Mouse (Mus musculus) forebrain, embryonic 12.5 days (tissue): ENCODE data around the gene Thada. TPM values are rescaled to one million over a fixed set of nuclear protein-coding genes. Genes with fewer than 3 reads are reported as not detected.

ENCODE experiments used
- ATAC-seq: fragments of 200-750 bp; cut with Nextera tagmentation; 2 replicates; pipeline ENCODE4 v1.8.0; 2017; ENCODE audit warnings: moderate TSS enrichment; ENCODE audit not compliant: low FRiP score
- H3K27ac ChIP-seq: fragments of 300-500 bp; sonication (generic); 2 replicates; pipeline ENCODE4 v1.5.1; 2016; ENCODE audit warnings: mild to moderate bottlenecking
- H3K27me3 ChIP-seq: fragments of 300-500 bp; sonication (generic); 2 replicates; pipeline ENCODE4 v1.6.1; 2016; ENCODE audit warnings: mild to moderate bottlenecking
- H3K36me3 ChIP-seq: fragments of 300-500 bp; sonication (generic); replicated peaks from 2 replicates; pipeline ENCODE4 v1.6.1; 2016; ENCODE audit warnings: mild to moderate bottlenecking
- H3K4me1 ChIP-seq: fragments of 300-500 bp; sonication (generic); 2 replicates; pipeline ENCODE4 v1.6.1; 2016
- H3K4me2 ChIP-seq: fragments of 300-500 bp; sonication (generic); 2 replicates; pipeline ENCODE4 v1.6.1; 2016; ENCODE audit warnings: mild to moderate bottlenecking, moderate library complexity
- H3K4me3 ChIP-seq: fragments of 300-500 bp; sonication (generic); replicated peaks from 2 replicates; pipeline ENCODE4 v1.5.1; 2016; ENCODE audit warnings: mild to moderate bottlenecking
- H3K9ac ChIP-seq: fragments of 300-500 bp; sonication (generic); 2 replicates; pipeline ENCODE4 v1.6.1; 2016; ENCODE audit warnings: mild to moderate bottlenecking
- H3K9me3 ChIP-seq: fragments of 300-500 bp; sonication (generic); 2 replicates; pipeline ENCODE4 v1.6.1; 2016
- WGBS: fragments of 180-500 bp; shearing (Covaris S2); methylation state at CpG from one replicate; pipeline ENCODE4 v1.1.7; 2016; 5-methylcytosine and 5-hydroxymethylcytosine counted together
- polyA plus RNA-seq: library from polyadenylated mRNA; unstranded; fragments of >200 nt; fragmentation: Nextera tagmentation; extraction: Ambion mirVana; gene quantifications from 2 replicates; pipeline ENCODE4 v1.2.1, GENCODE M21; 2016

Gene Thada
- polyA plus RNA-seq, 1 experiment from 2014 or later = 11.8 TPM

DNA sequence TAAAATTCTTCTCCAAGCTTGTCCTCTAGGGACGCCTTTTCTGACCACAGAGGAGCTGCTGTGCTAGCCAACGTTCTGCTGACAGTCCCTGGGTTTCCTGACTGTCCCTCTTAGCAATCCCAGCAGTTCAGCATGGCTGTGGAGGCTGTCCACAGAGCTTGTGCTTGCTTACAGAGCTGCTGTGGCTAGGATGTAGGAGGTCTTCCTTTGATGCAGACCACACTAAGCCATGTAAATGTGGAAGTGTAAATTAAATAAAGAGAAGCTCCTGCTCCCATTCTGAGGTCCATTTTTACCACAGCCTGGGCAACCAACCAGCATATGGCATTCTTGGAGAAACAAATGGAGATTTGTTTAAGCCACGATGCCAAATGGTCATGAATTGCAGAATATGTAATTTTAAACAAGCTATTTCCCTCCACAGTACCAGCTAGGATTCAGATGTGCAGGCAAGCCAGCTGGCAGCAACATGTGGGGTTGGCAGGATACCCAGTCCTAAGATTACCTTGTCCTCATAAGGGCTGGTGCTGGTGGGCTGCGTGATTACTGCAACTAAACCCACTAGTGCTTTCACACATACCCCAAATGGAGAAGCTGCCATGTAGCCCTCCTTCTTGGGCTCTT lies 207.3 kb downstream of the Thada start:
- 71% methylated on average over 4 of the region's 4 CpGs for WGBS
- no peak for ATAC-seq

DNA sequence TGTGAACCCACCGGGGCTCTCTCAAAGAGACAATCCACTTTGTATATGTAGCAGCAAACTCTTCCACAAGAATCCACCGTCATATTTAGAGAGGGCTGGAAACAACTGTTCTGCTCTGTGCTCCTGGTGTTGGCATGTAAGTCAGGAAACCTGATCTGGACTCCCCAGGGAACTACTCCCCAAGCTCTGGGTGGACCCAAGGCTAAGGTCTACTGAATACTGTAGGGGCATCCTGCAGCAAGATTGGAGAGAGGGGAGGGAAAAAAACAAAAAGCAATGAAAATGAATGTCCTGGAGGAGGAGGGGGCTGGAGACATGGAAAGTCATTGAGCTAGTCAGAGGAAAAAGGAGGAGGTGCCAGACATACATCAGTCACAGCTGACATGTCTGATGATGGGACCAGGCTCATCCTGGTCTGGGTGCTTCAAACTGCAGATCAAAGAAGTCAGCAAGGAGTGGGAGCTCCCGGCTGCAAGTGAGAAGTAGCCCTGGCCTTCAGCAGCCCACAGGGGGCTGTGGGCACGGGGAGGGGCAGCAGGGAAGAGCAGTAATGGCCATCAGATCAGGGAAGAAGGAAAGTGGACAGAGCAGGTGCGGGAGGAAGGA lies 208.0 kb downstream of the Thada start:
- Histone ChIP-seq H3K4me2 (no peak overlapping the region), H3K27ac (no peak overlapping the region)

More for the DNA sequence above, 207.3 kb downstream of the Thada start:
- no peak overlapping the region for H3K9ac ChIP-seq
- H3K9me3 ChIP-seq = no peaks in the 10 kb centered on the region
- H3K4me2 ChIP-seq = no peak overlapping the region
- H3K27ac ChIP-seq = no peak overlapping the region
- H3K36me3 ChIP-seq = no peaks in the 10 kb centered on the region
- no peaks in the 10 kb centered on the region; the same call in 1 of the 2 replicates for H3K4me1 ChIP-seq
- no peaks in the 10 kb centered on the region for H3K27me3 ChIP-seq
- H3K4me3 ChIP-seq = no peak overlapping the region

DNA sequence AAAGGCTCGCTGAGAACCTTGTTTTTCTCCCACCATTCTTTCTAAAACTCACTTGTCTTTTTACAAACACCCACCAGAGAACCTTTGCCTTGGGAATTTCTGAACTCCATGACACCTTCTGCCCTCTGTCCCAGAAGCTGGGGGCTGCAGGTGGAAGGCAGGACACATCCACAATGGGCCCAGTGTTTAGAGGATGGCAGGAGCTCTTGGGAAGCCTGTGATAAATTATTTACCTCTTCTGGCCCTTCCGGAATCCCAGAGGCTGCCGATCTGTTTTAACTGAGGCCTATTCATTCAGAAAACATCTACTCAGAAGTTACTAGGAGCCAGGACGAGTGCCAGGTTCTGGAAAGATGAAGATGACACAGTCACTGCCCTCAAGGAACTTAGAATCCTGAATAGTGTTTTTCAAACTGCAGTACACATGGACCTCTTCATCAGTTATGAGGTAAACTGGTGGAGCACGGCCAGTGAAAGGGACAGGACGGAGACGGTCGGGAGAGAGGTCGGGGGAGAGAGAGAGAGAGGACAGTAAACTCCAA lies 209.7 kb downstream of the Thada start:
- Histone ChIP-seq H3K27ac (peak overlapping the region; percentile 26; the same call in 1 of the 2 replicates), H3K4me2 (no peak overlapping the region), H3K36me3 (0 out of 2 replicates have a peak, but pooled peaks cover 3% of the 10 kb centered on the region), H3K9me3 (no peaks in the 10 kb centered on the region), H3K4me3 (no peak overlapping the region), H3K27me3 (no peaks in the 10 kb centered on the region), H3K4me1 (no peaks in the 10 kb centered on the region; the same call in 1 of the 2 replicates), H3K9ac (no peak overlapping the region)
- no peak for ATAC-seq
- WGBS = 74% methylated on average over 9 of the region's 9 CpGs

More for the DNA sequence above, 208.0 kb downstream of the Thada start:
- WGBS = 81% methylated on average over 5 of the region's 5 CpGs
- Histone ChIP-seq H3K36me3 (no peaks in the 10 kb centered on the region), H3K4me3 (no peak overlapping the region), H3K4me1 (no peaks in the 10 kb centered on the region; the same call in 1 of the 2 replicates), H3K9ac (no peak overlapping the region), H3K27me3 (no peaks in the 10 kb centered on the region), H3K9me3 (no peaks in the 10 kb centered on the region)
- ATAC-seq = no peak

DNA sequence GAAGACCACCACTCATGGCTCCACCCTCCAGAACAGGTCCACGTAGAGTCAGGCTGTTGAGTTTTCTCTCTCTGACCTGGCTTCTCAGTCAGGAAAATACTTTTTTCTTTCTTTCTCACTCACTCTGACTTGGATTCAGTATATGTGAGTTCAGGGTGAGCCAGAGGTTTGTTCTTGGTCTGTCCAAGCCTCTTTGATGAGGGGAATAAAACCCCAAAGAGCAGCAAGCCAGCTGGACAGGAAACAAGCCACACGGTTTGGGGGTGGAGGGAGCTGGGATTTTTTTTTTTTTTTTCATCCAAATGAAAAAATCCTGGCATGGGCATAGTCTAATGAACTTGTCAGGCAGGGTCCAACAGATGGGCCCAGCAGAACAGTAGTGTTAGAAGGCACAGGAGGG lies 210.2 kb downstream of the Thada start:
- no peak for ATAC-seq

DNA sequence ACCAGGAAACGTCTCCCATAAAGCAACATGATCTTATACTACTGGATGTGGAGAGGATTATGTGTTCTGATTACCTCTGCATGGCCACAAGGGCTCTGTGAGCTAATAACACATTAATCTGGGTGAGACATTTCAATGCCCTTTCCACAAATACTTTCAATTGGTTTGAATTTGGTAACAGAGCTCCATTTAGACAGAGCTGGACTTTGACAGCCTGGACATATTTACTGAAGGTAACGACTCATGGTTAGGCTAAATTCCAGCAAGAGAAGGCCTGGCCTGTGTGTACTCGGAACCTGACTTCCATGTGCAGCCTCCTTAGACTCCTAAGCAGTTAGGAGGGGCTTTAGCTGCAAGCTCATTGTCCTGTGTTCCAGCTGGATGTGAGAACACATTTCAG lies 214.6 kb downstream of the Thada start:
- Histone ChIP-seq H3K4me3 (no peak overlapping the region), H3K27me3 (no peaks in the 10 kb centered on the region), H3K27ac (no peak overlapping the region), H3K9ac (no peak overlapping the region), H3K4me1 (no peaks in the 10 kb centered on the region), H3K4me2 (no peak overlapping the region), H3K9me3 (no peaks in the 10 kb centered on the region), H3K36me3 (peaks cover 15% of the 10 kb centered on the region)
- no peak for ATAC-seq
- 88% methylated on average over 3 of the region's 3 CpGs for WGBS

More for the DNA sequence above, 210.2 kb downstream of the Thada start:
- Histone ChIP-seq H3K4me1 (no peaks in the 10 kb centered on the region; the same call in 1 of the 2 replicates), H3K4me2 (no peak overlapping the region), H3K9ac (no peak overlapping the region), H3K4me3 (no peak overlapping the region), H3K36me3 (0 out of 2 replicates have a peak, but pooled peaks cover 6% of the 10 kb centered on the region), H3K9me3 (no peaks in the 10 kb centered on the region), H3K27ac (no peak overlapping the region), H3K27me3 (no peaks in the 10 kb centered on the region)
- WGBS = 64% methylated on average over 2 of the region's 2 CpGs

DNA sequence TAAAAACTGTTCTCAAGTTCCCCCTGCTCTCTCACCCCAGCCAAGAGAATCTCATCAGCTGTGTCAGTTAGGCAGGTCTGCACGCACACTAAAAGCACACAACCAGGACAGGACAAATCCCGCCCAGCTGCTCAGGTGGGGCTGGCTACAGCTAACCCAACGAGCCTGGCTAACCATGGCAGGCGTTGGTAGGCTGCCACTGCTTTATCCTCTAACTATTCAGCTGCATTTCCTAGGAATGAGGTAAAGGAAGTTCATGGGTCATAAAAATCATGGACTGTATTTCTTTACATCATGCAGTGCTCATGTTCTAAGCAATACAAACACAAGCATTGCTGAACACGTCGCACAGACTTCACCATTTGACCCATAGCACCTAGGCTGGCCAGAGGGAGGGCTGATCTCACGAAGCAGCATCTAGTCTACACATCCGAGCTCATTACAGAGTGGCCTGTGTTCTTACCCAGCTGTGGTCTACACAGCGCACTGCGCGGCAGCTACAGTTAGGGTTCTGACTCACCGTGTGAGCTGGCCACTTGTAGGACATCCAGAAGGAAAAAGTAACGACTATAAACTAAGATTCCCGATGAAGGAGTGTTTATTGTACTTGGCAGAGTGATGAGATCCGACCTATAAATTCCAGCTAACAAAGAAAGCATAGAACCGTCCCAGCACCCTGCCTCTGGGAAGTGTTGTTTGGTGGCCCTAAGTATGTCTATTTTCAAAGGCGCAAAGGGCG lies 221.7 kb downstream of the Thada start:
- no peak overlapping the region for H3K9ac ChIP-seq
- no peaks in the 10 kb centered on the region for H3K27me3 ChIP-seq
- no peak overlapping the region for H3K27ac ChIP-seq
- no peak overlapping the region for H3K4me3 ChIP-seq
- 0 out of 2 replicates have a peak, but pooled peaks cover 4% of the 10 kb centered on the region for H3K36me3 ChIP-seq
- H3K4me2 ChIP-seq = no peak overlapping the region
- no peaks in the 10 kb centered on the region for H3K9me3 ChIP-seq
- ATAC-seq = no peak
- WGBS = 89% methylated on average over 18 of the region's 18 CpGs
- H3K4me1 ChIP-seq = no peaks in the 10 kb centered on the region

DNA sequence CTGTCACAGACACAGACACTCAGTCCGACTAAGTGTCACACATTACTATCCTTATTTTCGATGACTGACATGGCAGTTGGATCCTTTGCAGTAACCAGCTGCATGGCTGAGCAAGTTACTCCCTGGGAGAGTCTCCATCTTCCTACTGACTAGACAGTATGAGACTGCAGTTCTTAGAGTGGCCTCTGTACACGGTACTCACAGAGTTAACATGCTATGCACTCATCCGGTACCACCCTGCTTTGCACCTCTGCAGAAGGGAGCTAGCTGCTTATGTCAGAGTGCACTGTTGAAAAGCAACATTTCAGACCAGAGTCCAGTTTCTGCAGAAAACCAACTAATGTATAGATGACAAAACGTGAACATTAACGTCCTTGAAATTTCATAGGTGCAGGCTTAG lies 222.2 kb downstream of the Thada start:
- no peak overlapping the region for H3K9ac ChIP-seq
- H3K36me3 ChIP-seq = peaks cover 4% of the 10 kb centered on the region; the same call in 1 of the 2 replicates
- H3K4me1 ChIP-seq = no peaks in the 10 kb centered on the region
- no peaks in the 10 kb centered on the region for H3K9me3 ChIP-seq
- H3K4me3 ChIP-seq = no peak overlapping the region
- no peak overlapping the region for H3K27ac ChIP-seq
- 82% methylated on average over 6 of the region's 6 CpGs for WGBS
- ATAC-seq = no peak
- no peaks in the 10 kb centered on the region for H3K27me3 ChIP-seq
- H3K4me2 ChIP-seq = no peak overlapping the region

DNA sequence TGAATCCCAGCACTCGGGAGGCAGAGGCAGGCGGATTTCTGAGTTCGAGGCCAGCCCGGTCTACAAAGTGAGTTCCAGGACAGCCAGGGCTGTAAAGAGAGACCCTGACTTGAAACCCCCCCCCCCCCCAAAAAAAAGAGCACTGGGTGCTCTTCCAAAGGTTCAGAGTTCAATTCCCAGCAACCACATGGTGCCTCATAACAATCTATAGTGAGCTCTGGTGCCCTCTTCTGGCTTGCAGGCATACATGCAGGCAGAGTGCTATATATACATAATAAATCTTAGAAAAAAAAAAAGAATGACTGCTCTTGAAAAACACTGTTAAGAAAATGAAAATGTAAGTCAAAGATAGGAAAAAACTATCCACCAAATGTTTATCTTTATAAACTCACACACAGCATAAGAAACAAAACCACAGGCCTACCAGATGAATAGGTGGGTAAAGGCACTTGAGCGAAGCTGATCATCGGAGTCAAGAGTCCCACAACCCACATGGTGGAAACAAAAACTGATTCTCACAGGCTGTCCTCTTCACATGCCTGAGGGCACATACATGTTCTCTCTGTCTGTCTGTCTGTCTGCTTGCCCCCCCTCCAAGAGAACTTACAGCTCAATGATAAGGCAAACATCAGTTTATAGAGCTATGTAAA lies 224.6 kb downstream of the Thada start:
- H3K36me3 ChIP-seq = peaks cover under 1% of the 10 kb centered on the region; the same call in 1 of the 2 replicates
- no peaks in the 10 kb centered on the region for H3K27me3 ChIP-seq
- no peak overlapping the region for H3K27ac ChIP-seq
- 96% methylated on average over 6 of the region's 6 CpGs for WGBS
- H3K4me1 ChIP-seq = no peaks in the 10 kb centered on the region
- ATAC-seq = no peak
- no peak overlapping the region for H3K4me3 ChIP-seq
- H3K4me2 ChIP-seq = no peak overlapping the region
- no peaks in the 10 kb centered on the region for H3K9me3 ChIP-seq
- no peak overlapping the region for H3K9ac ChIP-seq

DNA sequence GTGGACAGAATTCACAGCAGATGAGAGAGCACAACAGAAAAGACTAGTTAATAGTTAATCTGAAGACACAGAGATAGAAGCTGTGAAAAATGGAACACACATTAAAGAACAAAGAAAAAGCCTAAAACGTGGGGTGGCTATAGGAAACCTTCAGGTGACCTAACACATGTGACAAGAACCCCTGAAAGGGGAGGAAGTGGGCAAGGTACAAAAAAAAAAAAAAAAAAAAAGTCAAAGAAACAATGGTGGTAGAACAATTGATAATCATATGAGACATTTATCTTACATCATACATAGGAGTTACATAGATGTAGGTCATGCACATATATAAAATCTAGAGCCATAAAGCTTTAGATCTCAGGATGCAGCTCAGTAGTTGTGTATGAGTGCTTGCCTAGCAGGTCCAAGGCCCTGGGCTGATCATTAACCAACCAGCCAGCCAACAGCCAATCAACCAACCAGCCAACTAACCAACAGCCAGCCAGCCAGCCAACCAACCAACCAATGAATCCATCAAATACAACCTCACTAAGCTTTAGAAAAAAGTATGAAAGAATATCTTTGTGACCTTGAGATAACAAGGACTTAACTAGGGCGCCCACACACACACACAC lies 226.2 kb downstream of the Thada start:
- no peak overlapping the region for H3K9ac ChIP-seq
- no peak overlapping the region for H3K27ac ChIP-seq
- no peaks in the 10 kb centered on the region for H3K27me3 ChIP-seq
- 87% methylated on average over 2 of the region's 2 CpGs for WGBS
- no peaks in the 10 kb centered on the region for H3K9me3 ChIP-seq
- H3K4me2 ChIP-seq = no peak overlapping the region
- no peaks in the 10 kb centered on the region; the same call in 1 of the 2 replicates for H3K36me3 ChIP-seq
- no peak for ATAC-seq
- H3K4me1 ChIP-seq = no peaks in the 10 kb centered on the region
- no peak overlapping the region for H3K4me3 ChIP-seq

DNA sequence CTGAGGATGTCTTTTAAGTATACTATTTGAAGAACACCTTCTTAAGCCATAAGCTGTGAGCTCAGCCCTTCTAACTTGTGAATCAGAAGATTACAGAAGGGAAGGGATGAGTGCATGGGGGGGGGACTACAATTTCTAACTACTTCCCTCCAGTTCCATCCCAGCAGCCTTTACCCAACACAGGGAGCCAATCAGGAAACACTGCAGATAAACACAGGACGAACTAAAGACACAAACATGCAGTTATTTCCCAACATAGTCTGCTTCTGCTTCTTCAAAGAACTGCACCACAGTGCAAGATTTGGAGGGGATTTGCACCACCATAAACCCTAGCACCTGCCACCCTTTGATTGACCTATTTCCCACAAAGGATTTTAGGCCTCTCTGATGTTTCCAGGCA lies 227.8 kb downstream of the Thada start:
- Histone ChIP-seq H3K9ac (no peak overlapping the region), H3K4me2 (no peak overlapping the region), H3K4me1 (no peaks in the 10 kb centered on the region), H3K27ac (no peak overlapping the region), H3K9me3 (no peaks in the 10 kb centered on the region), H3K36me3 (no peaks in the 10 kb centered on the region; the same call in 1 of the 2 replicates), H3K4me3 (no peak overlapping the region), H3K27me3 (no peaks in the 10 kb centered on the region)
- 100% methylated on average over 1 of the region's 1 CpGs for WGBS
- no peak for ATAC-seq

DNA sequence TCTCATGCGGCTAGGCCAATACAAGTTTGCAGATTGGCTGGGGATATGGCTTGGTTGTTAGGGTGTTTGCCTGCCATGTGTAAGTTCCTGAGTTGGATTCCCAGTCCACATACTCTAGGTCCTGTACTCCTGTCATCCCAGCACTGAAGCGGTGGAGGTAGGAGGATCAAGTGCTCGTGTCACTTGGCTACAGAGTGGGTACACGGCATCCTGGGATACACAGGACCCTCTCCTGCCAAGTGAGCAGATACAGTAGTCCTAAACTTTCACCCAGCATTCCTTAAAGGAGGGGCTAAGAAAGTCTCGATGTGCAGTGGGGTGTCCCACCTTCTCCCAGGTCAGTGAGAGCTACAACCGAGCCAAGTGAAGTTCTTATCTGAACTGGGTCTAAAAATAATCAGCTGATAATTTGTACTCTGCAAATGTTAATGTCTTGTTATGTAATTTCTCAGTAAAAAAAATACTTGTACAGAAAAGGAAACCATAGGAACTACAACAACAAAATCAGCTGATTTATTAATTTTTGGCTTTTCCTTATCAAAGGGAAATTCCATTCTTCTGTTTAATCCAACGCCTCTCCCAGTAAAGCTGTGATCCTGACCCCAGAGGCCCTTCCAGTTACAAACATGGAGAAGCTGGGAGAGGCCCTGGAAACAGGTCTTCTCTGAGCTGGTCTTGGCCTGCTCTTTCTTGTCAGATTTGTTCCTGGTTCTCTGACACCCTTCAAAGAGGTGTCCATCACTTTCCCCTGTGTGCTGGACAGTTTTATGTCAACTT lies 229.0 kb downstream of the Thada start:
- Histone ChIP-seq H3K4me2 (no peak overlapping the region), H3K4me3 (no peak overlapping the region), H3K9ac (no peak overlapping the region), H3K27me3 (no peaks in the 10 kb centered on the region), H3K36me3 (no peaks in the 10 kb centered on the region; the same call in 1 of the 2 replicates), H3K27ac (no peak overlapping the region), H3K4me1 (no peaks in the 10 kb centered on the region), H3K9me3 (no peaks in the 10 kb centered on the region)
- WGBS = 93% methylated on average over 7 of the region's 7 CpGs
- no peak for ATAC-seq
